Mouse (Mus musculus): ENCODE measurements at regions not wholly inside any gene's neighbourhood (a gene's known extent, or its start where the extent isn't known, plus 50 kb on each side); places are given as distances from the start of the nearest gene placed in this dataset.

GRCm38 (mm10) chr3:83708973-83709372, 57.1 kb upstream of the Sfrp2 start:
- no peak for TF ChIP-seq CTCF (conservative IDR thresholded peaks at IDR 0.05; ENCODE audit: low read length)
- TF ChIP-seq NANOG (IDR thresholded peaks at IDR 0.05; ENCODE audit: borderline replicate concordance, low read length), result no peak
- TF ChIP-seq POU5F1 (IDR thresholded peaks at IDR 0.05; ENCODE audit: borderline replicate concordance, low read length), result no peak
- Histone ChIP-seq H3K9me3 (ENCODE audit: low read length) (no peaks in the 10 kb centered on the region), H3K4me1 (replicated peaks; ENCODE audit: low read depth, low read length) (no peaks in the 10 kb centered on the region), H3K27me3 (ENCODE audit: insufficient read depth, low read length) (no peaks in the 10 kb centered on the region), H3K36me3 (ENCODE audit: insufficient read depth, low read length) (no peaks in the 10 kb centered on the region), H3K4me3 (replicated peaks; ENCODE audit: low read length) (no peak overlapping the region)

GRCm38 (mm10) chr3:83709531-83709930, 56.6 kb upstream of the Sfrp2 start:
- no peak overlapping the region for H3K4me3 ChIP-seq (replicated peaks; ENCODE audit: low read length)
- no peaks in the 10 kb centered on the region for H3K27me3 ChIP-seq (ENCODE audit: insufficient read depth, low read length)
- TF ChIP-seq NANOG (IDR thresholded peaks at IDR 0.05; ENCODE audit: borderline replicate concordance, low read length) (no peak), CTCF (conservative IDR thresholded peaks at IDR 0.05; ENCODE audit: low read length) (no peak), POU5F1 (IDR thresholded peaks at IDR 0.05; ENCODE audit: borderline replicate concordance, low read length) (no peak)
- H3K36me3 ChIP-seq (ENCODE audit: insufficient read depth, low read length), result no peaks in the 10 kb centered on the region
- H3K4me1 ChIP-seq (replicated peaks; ENCODE audit: low read depth, low read length), result no peaks in the 10 kb centered on the region
- H3K9me3 ChIP-seq (ENCODE audit: low read length), result no peaks in the 10 kb centered on the region

- Histone ChIP-seq H3K4me3 (replicated peaks; ENCODE audit: low read length) (no peak overlapping the region), H3K9me3 (ENCODE audit: low read length) (no peaks in the 10 kb centered on the region), H3K27me3 (ENCODE audit: insufficient read depth, low read length) (no peaks in the 10 kb centered on the region), H3K36me3 (ENCODE audit: insufficient read depth, low read length) (no peaks in the 10 kb centered on the region), H3K4me1 (replicated peaks; ENCODE audit: low read depth, low read length) (no peaks in the 10 kb centered on the region)
- no peak for TF ChIP-seq CTCF (conservative IDR thresholded peaks at IDR 0.05; ENCODE audit: low read length)
- no peak for TF ChIP-seq NANOG (IDR thresholded peaks at IDR 0.05; ENCODE audit: borderline replicate concordance, low read length)
- TF ChIP-seq POU5F1 (IDR thresholded peaks at IDR 0.05; ENCODE audit: borderline replicate concordance, low read length), result no peak
Measured at GRCm38 (mm10) chr3:83710995-83711541, 55.1 kb upstream of the Sfrp2 start.

GRCm38 (mm10) chr3:83712355-83712754, 53.8 kb upstream of the Sfrp2 start:
- Histone ChIP-seq H3K36me3 (ENCODE audit: insufficient read depth, low read length) (no peaks in the 10 kb centered on the region), H3K4me1 (replicated peaks; ENCODE audit: low read depth, low read length) (no peaks in the 10 kb centered on the region), H3K4me3 (replicated peaks; ENCODE audit: low read length) (no peak overlapping the region), H3K9me3 (ENCODE audit: low read length) (no peaks in the 10 kb centered on the region), H3K27me3 (ENCODE audit: insufficient read depth, low read length) (no peaks in the 10 kb centered on the region)
- TF ChIP-seq CTCF (conservative IDR thresholded peaks at IDR 0.05; ENCODE audit: low read length) (no peak), POU5F1 (IDR thresholded peaks at IDR 0.05; ENCODE audit: borderline replicate concordance, low read length) (no peak), NANOG (IDR thresholded peaks at IDR 0.05; ENCODE audit: borderline replicate concordance, low read length) (no peak)

GRCm38 (mm10) chr3:83714572-83714971, 51.5 kb upstream of the Sfrp2 start:
- no peak overlapping the region for H3K4me3 ChIP-seq (replicated peaks; ENCODE audit: low read length)

More at GRCm38 (mm10) chr3:83714572-83714971, 51.5 kb upstream of the Sfrp2 start:
- Histone ChIP-seq H3K9me3 (ENCODE audit: low read length) (no peaks in the 10 kb centered on the region), H3K27me3 (ENCODE audit: insufficient read depth, low read length) (no peaks in the 10 kb centered on the region), H3K4me1 (replicated peaks; ENCODE audit: low read depth, low read length) (no peaks in the 10 kb centered on the region), H3K36me3 (ENCODE audit: insufficient read depth, low read length) (no peaks in the 10 kb centered on the region)
- TF ChIP-seq POU5F1 (IDR thresholded peaks at IDR 0.05; ENCODE audit: borderline replicate concordance, low read length), result no peak
- TF ChIP-seq CTCF (conservative IDR thresholded peaks at IDR 0.05; ENCODE audit: low read length), result peak; percentile 84
- TF ChIP-seq NANOG (IDR thresholded peaks at IDR 0.05; ENCODE audit: borderline replicate concordance, low read length), result no peak

Measured in E14TG2a.4 (cell line).